Mouse (Mus musculus) cerebellum, adult 8-10 months (tissue): ENCODE measurements around the gene Bcl2l1.

ENCODE experiments used
- DNase-seq: peaks from one replicate; pipeline ENCODE4 v3.0.0; 2022

The Bcl2l1 gene

DNA sequence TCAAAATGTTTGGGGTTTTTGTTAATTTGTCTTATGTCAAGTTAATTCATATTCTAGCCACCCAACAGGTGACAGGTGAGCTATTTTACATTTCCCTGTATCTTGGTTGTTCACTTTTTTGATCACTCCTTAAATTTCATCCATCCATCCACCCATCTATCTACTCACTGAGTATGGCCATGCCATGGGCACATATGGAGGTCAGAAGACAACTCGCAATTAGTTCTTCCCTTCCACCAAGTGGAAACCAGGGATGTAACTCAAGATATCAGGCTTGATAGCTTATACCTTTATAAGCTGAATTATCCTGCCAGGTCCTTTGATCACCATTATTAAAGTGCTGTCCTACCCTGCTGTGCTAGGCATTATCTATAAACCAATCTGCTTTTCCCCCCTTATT is 7.8 kb downstream of the Bcl2l1 start:
- no peak for DNase-seq

DNA sequence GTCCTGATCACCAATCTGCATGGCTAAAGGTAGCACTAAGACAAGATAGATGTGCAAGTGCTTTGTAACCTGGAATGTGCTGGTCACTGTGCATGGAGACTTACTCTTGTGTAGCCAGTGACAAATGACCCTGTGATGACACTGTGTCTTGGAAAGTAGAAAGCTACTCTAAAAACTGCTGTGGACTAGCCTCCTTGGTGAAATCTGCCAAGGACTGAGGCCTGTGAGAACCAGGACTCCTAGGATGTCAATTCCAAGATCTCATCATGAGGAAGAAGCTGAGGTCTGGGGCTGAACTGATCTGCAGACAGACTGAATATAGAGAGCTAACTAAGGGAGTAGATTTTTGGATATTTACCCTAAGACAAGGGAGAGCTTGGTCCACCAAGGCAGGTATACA is 10.0 kb downstream of the Bcl2l1 start:
- no peak for DNase-seq

DNA sequence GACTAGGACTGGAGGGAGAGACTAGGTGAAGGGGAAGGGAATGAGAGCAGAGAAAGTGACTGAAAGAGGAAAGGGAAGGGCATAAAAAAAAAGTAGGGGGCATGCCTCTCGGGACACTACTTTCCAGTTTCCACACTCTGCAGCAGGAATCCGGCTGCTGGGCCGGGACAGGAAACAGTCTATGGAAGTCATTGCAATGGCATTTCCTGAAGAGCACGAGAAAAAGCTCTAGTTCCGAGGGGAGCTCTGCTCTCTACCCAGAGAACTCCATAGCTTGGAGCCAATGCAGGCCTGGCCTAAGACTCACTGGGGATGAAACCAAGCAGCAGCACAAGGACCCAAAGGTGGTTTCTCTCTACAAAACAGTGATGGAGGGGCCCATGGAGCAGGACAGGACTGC is 10.5 kb downstream of the Bcl2l1 start:
- DNase-seq = peak; percentile 20

DNA sequence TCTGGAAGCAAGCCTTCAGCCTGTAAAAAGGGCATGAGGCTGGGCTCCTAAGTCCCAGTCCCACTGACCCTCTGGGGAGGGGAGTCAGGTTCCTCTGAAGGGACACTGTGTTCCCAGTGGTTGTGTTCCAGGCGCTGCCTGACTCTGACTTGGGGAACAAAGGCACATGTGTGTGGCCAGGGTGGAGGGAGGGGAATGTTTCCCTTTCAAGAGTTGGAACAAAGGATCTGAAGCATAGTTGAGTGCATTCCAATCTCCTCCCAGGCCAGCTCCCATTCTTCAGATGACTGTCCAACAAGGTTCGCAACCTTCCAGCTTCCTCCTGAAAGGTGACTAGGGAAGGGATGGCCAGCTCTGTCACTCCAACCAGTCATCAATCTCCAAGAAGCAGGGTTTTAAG is 11.2 kb downstream of the Bcl2l1 start:
- DNase-seq = peak; percentile 35

DNA sequence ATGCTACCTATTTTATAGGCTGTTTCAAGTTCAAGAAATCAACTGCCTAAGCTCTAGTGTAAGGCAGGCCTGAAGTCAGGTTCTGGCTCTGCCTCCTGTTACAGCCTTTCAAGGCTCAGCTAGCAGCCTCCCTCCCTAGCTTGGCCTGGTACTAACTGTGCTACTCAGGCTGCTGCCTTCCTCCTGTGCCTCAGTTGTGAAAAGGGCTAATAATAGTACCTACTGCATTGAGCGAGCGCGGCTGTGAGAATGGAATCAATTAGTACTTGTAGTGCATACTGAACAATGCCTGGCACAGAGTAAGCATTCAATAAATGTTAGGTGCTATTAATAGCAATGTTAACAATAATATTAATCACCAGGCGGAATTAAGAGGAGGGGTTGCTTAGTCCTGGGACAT is 11.6 kb downstream of the Bcl2l1 start:
- DNase-seq = peak; percentile 23

DNA sequence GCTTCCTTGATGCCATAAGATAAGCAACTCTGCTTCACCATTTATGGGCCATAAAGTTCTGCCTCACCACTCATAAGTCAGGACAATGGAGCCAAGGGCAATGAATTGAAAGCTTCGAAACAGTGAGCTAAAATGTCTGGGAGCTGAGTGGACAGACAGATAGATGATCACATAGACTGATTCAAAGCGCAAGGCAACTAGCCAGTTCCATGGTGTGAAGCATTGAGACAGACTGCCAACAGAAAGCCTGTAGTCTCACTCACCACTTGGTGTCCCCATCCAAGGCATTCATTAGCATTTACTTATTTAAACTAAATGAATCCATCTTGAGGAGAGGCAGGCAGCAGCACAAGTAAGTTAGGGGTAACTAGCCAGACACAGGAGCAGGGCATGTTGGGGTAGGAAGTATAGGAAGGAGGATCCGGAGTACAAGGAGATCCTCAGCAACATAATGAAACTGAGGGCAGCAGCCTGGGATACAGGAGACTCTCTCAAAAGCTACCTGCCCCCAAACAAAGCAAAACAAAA is 12.4 kb downstream of the Bcl2l1 start:
- peak; percentile 43 for DNase-seq

DNA sequence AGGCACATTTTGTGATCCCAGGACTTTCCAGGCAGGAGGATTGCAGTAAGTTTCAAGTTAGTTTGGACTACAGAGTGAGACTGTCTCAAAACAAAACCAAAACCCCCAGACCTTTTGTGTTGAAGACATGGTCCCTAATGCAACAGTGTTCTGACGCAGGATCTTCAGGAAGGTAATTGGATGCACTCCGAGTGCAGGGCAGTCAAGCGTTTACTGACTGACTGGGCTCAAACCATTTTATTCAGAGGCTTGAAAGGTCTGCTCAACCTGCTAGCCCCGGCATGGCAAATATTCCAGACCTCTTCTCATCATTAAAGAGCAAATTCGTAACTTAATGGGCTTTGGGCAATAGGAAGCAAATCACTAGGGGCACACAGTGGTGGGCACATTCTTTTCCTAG is 12.8 kb downstream of the Bcl2l1 start:
- DNase-seq = no peak

DNA sequence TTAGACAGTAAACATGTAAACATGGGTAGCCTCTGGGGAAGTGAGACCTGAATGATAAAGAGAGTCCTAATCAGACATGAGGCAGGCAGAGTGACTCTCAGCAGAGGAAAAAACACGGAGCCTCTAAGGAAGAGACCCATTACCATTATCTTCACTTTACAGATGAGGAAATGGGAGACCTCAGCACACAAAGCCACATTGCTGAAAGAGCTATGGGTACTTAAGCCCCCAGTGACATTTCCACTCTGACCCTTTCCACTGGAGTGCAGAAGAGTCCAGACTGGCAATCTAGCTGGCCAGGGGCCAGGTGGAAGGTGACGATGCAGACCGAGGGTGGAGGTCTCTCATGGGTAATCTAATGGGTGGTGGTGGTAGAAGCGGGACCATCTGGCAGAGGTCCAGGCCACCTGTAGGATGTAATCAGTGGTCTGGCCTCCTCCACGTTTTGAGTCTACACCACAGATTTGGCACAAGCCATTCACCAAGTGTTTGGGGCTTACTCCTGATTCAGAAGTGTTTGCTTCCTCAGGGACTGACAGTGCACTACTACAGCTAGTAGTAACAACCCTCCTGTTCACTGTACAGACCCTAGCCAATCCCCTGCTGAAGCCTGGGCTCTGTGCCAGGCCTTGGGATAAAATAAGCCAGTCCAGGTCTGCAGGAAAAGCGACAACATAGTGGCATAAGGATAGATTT is 13.8 kb downstream of the Bcl2l1 start:
- DNase-seq = peak; percentile 85

DNA sequence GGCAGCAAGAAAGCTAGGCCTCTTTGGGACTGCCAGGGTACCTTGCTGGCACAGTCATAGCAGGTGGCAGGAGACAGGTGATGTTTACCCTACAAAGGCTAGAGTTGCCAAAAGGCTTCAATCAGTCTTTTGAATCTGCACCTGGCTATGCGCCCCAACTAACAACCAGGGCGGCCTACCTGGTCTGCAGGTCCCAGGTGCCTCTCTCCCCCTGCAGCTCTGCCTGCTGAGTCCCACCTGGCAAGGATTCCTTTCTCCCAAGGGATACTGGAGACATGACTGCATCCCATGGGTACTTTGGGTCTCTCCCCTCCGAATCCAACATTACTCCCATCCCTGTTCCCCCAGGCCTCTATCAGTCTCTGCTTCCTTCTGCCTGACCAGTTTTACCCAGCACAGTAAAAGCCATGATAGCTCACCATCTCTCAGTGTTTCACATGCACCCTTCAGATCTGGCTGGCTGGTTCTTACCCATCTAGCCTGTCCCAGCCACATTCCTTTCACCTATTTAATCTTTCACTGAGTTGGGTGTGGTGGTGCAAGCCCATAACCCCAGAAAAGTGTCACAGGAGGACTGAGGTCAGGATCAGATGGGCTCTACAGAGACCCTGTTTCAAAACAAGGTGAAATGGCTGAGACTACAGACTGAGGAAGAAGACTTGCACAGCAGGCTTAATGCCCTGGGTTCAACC is 14.7 kb downstream of the Bcl2l1 start:
- peak; percentile 43 for DNase-seq

DNA sequence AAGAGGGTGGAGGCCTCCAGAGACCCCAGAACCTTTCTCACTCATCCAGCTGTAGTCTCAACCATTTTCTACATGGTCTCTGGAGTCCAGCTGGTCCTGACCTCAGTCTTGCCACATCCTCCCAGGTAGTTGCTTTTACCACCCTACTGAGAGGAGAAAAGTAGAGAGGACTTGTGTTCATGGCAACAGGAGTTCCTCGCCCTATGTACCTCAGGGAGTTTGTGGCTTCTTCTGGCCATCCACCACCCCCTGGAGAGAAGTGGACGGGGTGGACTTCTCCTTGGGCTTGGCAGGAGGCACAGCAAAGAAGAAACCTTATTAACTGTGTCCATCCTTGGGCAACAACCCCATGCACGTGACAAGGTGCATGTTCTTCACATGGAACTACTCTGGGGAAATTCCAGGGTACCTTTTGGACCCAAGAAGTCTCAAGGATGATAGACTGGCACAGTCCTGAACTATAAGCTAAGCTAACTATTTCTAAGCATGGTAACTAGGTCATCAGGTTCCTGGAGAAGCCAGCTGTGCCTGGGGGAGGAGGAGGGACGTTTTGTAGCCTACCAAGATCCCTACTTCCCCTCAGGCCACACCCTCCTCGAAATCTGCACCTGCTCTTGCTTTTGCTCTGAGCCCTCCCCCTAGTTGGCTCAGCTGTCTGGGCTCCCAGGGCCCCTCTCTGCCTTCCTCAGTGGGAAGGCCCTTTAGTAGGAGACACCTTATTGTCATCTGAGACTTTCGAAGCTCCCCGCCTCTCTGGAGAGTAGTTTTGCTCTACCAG is 15.5 kb downstream of the Bcl2l1 start:
- peak; percentile 30 for DNase-seq

DNA sequence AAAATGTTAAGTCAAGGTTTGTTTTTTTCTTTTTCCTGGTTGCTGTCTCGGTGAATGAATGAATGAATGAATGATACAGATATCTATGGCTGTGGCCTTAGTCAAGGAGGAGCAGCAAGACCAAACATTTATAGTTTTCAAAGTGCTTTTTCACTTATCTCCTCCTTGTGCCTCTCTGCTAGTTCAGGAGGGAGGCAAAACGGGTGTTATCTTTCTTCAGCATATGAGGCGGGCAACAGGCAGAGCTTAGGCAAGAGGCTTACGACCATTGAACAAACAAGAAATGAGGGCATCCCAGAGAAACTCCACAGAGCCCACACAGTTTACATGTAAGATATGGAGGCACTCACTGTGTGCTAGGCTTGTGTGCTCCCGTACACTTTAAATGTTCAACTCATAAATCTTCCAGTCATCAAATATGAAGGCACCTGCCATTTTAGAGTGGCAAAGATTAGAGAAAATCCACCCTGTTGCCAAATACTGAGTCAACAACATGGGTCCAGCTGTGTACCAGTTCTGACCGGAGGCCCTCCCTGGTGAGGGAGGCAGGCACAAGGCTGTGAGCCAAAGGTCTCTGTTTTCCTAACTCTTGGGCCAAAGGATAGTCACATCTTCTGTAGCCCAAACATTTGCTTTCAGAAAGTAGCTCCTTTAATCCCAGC is 17.2 kb downstream of the Bcl2l1 start:
- DNase-seq = no peak

DNA sequence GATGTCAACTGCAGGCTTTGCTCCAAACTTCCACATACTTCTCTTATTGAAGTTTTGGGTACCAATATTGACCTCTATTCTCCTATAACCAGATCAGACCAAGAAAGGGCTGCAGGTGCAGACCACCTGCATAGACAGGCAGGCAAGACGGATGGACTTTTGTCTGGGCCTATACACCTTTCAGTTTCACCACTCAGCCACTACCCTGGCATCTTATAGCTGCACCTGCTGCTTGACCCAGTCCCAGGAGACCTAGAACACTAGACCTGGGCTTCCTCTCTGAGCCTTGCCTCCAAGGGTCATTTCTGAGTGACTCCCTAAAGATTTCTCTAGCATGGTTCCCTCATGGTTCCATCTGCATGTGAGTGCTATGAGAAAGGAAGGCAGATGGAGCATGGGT is 18.3 kb downstream of the Bcl2l1 start:
- DNase-seq = no peak

DNA sequence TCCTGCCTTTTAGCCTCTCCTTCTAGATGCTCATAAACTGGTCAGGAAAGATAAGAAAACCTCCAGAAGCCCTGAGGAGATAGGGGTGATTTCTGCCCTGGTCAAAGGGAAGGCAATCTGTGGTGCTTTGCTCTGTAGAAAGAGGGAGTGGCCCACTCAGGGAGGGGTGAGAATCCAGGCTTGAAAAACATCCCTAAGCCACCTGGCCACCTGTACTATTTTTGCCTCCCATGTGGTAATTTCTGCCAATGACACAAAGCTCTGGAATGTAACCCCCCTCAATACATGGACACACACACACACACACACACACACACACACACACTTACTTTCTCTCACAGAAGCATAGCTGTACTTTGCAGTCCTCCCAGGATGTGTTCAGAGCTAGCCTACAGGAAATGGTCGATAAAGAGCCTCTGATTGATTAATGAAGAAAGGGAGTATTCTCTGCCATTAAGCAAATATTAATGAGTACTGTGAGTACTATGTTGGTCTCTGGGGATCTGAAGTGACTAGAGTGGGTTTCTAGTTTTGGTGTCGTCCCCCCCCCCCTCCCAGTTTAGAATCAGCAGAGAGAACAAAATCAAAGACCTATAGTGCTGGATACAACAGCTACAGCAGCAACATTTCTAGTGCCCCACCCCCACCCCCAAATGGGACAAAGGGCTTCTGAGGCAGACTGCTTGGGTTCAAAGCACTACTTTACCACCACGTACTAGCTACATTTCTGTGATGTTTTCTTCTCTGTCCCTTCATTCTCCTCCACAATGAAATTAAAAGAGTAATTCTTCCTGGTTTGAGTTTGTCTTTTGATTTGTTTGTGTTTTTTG is 20.0 kb downstream of the Bcl2l1 start:
- DNase-seq = no peak

DNA sequence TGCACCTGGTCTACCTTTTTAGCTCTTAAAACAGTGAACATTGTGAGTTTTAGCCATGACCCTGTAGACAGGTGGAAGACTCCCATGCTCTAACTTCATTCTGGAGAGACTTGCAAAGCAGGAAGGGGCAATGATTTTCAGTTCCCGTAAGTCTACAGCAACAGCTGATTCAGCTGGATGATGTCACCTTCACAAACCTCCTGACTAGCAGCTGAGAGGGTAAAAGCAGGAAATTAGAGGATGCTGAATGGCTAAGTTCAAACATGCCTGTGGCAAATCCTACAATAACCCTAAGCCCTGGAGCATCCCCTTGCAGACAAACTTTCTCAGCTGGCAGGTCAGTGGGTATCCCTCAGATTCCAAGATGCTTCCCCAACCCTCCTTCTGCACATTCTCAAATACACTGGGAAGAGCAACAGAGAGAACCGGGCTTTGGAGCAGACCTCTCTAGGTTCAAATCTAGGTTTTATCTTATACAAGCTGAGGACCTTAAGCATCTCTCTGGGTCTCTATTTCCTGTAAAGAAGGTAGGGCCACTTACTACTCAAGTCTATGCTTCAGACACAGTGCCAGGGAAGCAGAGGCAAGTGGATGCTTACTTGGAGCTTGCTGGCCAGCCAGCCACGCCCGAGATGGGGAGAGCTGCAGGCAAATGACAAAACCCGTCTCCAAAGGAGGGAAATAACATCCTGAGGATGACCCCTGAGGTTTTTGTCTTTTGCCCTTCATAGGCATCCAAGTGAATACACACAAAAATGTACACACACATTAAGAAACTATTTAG is 21.2 kb downstream of the Bcl2l1 start:
- DNase-seq = no peak

DNA sequence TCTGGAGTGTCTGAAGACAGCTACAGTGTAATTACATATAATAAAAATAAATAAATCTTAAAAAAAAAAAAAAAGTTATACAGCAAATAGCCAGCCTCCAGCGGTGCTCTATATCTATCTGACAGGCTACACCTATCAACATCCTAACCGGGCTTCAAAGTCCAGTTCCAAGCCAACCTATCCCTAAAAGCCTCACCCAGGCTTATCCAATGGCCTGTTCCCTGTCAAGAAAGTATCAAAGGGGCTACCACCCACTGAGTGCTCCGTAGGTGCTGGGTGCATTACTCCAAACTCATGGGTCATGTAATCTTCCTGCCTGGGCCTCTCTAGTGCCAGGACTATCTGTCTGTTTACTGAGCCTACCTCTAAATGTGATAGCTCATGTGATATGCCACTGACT is 23.4 kb downstream of the Bcl2l1 start:
- no peak for DNase-seq

DNA sequence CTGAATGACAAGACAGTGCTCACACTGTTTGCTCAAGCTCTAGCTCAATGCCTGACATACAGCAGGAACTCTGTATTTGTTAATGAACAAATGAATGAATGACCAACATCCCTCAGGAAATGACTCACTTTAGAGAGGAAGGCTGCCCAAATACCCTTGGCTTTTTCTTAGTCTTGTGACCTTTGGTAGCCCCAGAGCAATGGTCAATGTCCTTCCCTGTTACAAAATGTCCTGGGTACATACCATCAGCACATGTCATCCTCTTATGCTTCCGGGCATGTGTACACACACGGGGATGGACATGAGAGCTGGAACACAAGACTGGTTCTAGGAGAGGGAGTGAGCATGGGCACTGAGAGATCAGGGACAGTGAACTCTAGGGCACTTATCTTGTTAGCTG is 25.5 kb downstream of the Bcl2l1 start:
- DNase-seq = no peak

DNA sequence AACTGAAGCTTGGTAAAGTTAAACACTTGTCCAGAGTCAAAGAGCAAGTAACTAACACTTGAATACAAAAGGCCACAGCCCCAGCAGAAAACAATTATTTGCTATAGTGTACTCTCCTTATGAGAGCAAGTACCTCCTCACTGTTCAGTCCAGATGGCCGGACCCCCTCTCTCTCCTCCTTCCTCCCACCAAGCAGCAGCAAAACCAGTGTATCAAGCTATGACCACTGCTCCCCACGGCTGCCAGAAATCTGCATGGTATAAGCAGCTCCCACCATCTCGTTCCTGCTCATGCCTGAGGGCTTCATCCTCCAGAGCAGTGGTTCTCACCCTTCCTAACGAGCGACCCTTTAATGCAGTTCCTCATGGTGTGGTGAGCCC is 26.4 kb downstream of the Bcl2l1 start:
- DNase-seq = no peak

DNA sequence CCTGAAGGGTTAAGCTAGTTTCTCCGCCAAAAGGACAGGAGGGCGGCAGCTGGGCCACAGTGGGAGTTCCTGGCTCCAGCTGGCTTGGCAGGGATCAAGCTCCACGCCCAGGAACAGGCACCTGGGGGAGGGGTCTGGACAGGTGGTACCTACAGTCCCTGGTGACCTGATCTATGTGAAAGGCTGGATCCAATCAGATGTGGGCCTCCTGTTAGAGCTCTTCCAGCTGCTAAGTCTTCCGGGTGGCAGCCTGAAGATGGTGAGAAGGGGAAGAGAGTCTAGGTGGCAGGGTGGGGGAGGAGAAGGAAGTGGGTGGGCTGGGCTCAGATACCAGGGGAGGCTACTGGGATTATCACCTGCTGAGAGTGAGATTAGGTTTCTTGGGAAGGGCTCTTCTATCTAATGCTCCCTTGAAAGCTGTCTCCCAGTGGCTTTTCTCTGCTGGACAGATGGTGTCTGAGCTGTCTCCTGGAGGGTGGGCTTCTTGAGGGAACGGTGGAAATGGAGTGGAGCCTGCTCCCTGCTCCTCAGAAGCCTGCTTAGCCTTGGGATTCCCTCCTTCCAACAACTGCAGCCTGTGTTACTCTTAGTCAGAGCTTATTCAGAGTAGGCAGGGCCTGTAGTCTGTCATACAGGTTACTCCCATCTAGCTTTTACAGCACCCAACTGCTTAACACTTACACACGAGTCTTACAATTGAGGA is 27.0 kb downstream of the Bcl2l1 start:
- peak; percentile 91 for DNase-seq

DNA sequence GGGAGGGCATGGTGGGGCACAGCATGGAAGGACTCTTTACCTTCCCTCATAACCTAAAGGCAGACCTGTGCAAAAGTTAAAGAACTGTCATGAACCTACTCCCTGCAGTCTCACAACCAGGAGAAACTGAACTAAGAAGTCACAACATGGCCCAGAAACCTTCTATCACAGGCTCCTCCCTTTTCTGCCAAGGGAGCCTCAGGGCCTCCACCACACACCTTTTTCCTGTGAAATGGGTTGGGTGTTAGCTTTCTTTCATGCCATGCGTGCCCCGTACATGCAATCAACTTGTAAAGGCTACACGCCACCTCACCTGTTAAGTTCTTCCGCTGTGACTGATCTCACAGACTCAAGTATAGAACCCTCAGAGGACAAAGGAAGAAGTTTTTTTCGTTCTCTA is 28.4 kb downstream of the Bcl2l1 start:
- DNase-seq = no peak

DNA sequence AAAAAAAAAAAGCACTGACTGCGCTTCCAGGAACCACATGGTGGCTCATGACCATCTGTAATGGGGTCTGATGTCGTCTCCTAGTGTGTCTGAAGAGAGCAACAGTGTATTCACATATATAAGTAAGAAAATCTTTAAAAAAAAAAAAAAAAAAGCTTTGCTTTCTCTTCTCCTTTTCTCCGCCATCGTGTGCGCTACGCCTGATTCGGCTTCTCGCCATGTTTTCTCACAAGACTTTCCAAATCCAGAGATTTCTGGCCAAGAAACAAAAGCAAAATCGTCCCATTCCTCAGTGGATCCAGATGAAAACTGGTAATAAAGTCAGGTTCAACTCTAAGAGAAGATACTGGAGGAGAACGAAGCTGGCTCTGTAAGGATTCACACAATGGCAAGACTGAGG is 29.2 kb downstream of the Bcl2l1 start:
- no peak for DNase-seq

DNA sequence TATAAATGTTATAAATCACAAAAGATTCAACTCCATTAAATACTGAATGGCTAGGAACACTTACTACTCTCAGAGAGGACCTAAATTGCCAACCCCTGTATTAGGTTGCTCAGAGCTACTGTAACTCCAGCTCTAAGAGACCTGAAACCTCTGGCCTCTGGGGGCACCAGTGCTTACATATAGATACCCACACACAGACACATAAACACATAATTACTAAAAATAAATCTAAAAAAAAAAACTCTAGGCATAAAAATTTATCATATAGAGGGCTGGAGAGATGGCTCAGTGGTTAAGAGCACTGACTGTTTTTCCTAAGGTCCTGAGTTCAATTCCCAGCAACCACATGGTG is 30.8 kb downstream of the Bcl2l1 start:
- no peak for DNase-seq
